Comparison of ENCODE assay signal across 8 mouse cellular contexts in genomic region chr14:55884713-55885113, GRCm38 (mm10). TPM values are rescaled to one million over a fixed set of nuclear protein-coding genes. Genes with fewer than 3 reads are reported as not detected.
A peak's percentile ranks its signal among the peaks of the same experiment; 100 is the strongest.
DNase-seq lines count a peak whose midpoint lies in the region; ATAC-seq and TF ChIP-seq lines count a peak whose summit lies in the region.

Khnyn (plus strand) TSS chr14:55884947.

- peak; percentile 91 for DNase-seq in MEL (ENCODE audit: low read depth, low spot score)
- peak; percentile 95 to 97 for DNase-seq in cerebellum, adult 2 months
- peak; percentile 77 for DNase-seq in forebrain, postnatal 0 days
- peak; percentile 90 to 93 for DNase-seq in heart, postnatal 36 days
- DNase-seq in layer of hippocampus, adult 2 months (ENCODE audit: low spot score in 2 of 2) = peak; percentile 68 to 79
- peak; percentile 88 for DNase-seq in lung, adult 2 months
- DNase-seq in testis, postnatal 14 days (ENCODE audit: low spot score) = peak; percentile 87

- intact Hi-C loops in heart, postnatal 36 days (cut with DNase I) = loop anchor here (2.0 kb wide), 2 partner anchors 14 to 30 kb away; partner anchors contain the start of gene Nynrin

- peaks cover 4% of the 10 kb centered on the region for H3K79me2 ChIP-seq in MEL (ENCODE audit: control insufficient read depth, insufficient read depth, low read length, poor library complexity)

- no peak for TF ChIP-seq RAD21 in MEL (IDR thresholded peaks at IDR 0.05; ENCODE audit: low read depth, low read length)

- peak; percentile 90 for ATAC-seq in forebrain, postnatal 0 days
- peak; percentile 91 for ATAC-seq in neural tube, embryonic 15.5 days (ENCODE audit: low FRiP score)

- TF ChIP-seq CTCF in MEL (IDR thresholded peaks at IDR 0.05 in 2 of 3, conservative IDR thresholded peaks at IDR 0.05 in 1 of 3; ENCODE audit: control insufficient read depth in 1 of 3, insufficient read depth in 1 of 3, low read depth in 2 of 3, low read length in 3 of 3, poor library complexity in 1 of 3, severe bottlenecking in 1 of 3) = no peak
- no peak for TF ChIP-seq CTCF in cerebellum, adult 2 months (IDR thresholded peaks at IDR 0.05; ENCODE audit: borderline replicate concordance, insufficient read depth, low read depth, low read length)
- TF ChIP-seq CTCF in forebrain, postnatal 0 days (IDR thresholded peaks at IDR 0.05; ENCODE audit: low read depth) = no peak
- no peak for TF ChIP-seq CTCF in layer of hippocampus, adult 2 months (conservative IDR thresholded peaks at IDR 0.05)
- TF ChIP-seq CTCF in lung, adult 2 months (IDR thresholded peaks at IDR 0.05; ENCODE audit: insufficient read depth, low read length) = no peak

- H3K9me3 ChIP-seq in MEL (replicated peaks; ENCODE audit: insufficient read depth, low read length) = no peaks in the 10 kb centered on the region
- H3K9me3 ChIP-seq in forebrain, postnatal 0 days (ENCODE audit: low read length) = no peaks in the 10 kb centered on the region
- H3K9me3 ChIP-seq in neural tube, embryonic 15.5 days (replicated peaks) = no peaks in the 10 kb centered on the region

- peaks cover 0 to 10% of the 10 kb centered on the region in 2 experiments; a peak in 3 of 4 replicates for H3K36me3 ChIP-seq in MEL (ENCODE audit: control insufficient read depth in 1 of 2, insufficient read depth in 2 of 2, low read length in 2 of 2)
- H3K36me3 ChIP-seq in forebrain, postnatal 0 days (ENCODE audit: insufficient read depth) = peaks cover 26% of the 10 kb centered on the region
- H3K36me3 ChIP-seq in neural tube, embryonic 15.5 days = peaks cover 31% of the 10 kb centered on the region

- H3K9ac ChIP-seq in MEL (ENCODE audit: control insufficient read depth, low read depth, low read length, poor library complexity, severe bottlenecking) = peak within 1 kb of the TSS; percentile 68
- H3K9ac ChIP-seq in forebrain, postnatal 0 days = peak within 1 kb of the TSS; percentile 87
- H3K9ac ChIP-seq in neural tube, embryonic 15.5 days (replicated peaks) = peak within 1 kb of the TSS; percentile 74

- H3K27ac ChIP-seq in MEL (ENCODE audit: control insufficient read depth, low read depth, low read length) = peak within 1 kb of the TSS; percentile 66
- peak within 1 kb of the TSS; percentile 100 for H3K27ac ChIP-seq in cerebellum, adult 2 months (ENCODE audit: insufficient read depth, low read length)
- H3K27ac ChIP-seq in forebrain, postnatal 0 days (ENCODE audit: low read depth, low read length) = peak within 1 kb of the TSS; percentile 78
- peak within 1 kb of the TSS; percentile 92 for H3K27ac ChIP-seq in layer of hippocampus, adult 2 months
- H3K27ac ChIP-seq in neural tube, embryonic 15.5 days (replicated peaks) = peak within 1 kb of the TSS; percentile 87

- peak within 1 kb of the TSS; percentile 88 for H3K4me2 ChIP-seq in forebrain, postnatal 0 days (ENCODE audit: low read depth)
- peak within 1 kb of the TSS; percentile 83 for H3K4me2 ChIP-seq in neural tube, embryonic 15.5 days

- peaks cover 4 to 29% of the 10 kb centered on the region in 2 experiments for H3K4me1 ChIP-seq in MEL (ENCODE audit: control insufficient read depth in 1 of 2, insufficient read depth in 2 of 2, low read length in 2 of 2)
- peaks cover 25% of the 10 kb centered on the region for H3K4me1 ChIP-seq in cerebellum, adult 2 months (ENCODE audit: control insufficient read depth, insufficient read depth, low read length)
- H3K4me1 ChIP-seq in forebrain, postnatal 0 days (ENCODE audit: insufficient read depth) = peaks cover 10% of the 10 kb centered on the region
- H3K4me1 ChIP-seq in lung, adult 2 months (ENCODE audit: control insufficient read depth, insufficient read depth, low read length) = peaks cover 14% of the 10 kb centered on the region
- H3K4me1 ChIP-seq in neural tube, embryonic 15.5 days = peaks cover 32% of the 10 kb centered on the region

- TF ChIP-seq EP300 in MEL (IDR thresholded peaks at IDR 0.05; ENCODE audit: low read depth in 1 of 2, low read length in 2 of 2) = no peak

- peak in 1 of 2 experiments; percentile 67; a peak in 2 of 4 replicates for TF ChIP-seq POLR2A in MEL (IDR thresholded peaks at IDR 0.05; ENCODE audit: control insufficient read depth in 1 of 2, insufficient read depth in 1 of 2, low read depth in 1 of 2, low read length in 2 of 2, poor library complexity in 1 of 2)
- peak; percentile 73 for TF ChIP-seq POLR2A in cerebellum, adult 2 months (IDR thresholded peaks at IDR 0.05; ENCODE audit: borderline replicate concordance, insufficient read depth, low read length)
- TF ChIP-seq POLR2A in lung, adult 2 months (IDR thresholded peaks at IDR 0.05; ENCODE audit: borderline replicate concordance, extremely low read depth, low read depth, low read length) = peak; percentile 90; the same call in 1 of the 2 replicates

- peak within 1 kb of the TSS; percentile 63 to 90 for H3K4me3 ChIP-seq in MEL (ENCODE audit: control insufficient read depth in 1 of 2, insufficient read depth in 1 of 2, low read depth in 2 of 2, low read length in 2 of 2)
- H3K4me3 ChIP-seq in cerebellum, adult 2 months (replicated peaks; ENCODE audit: insufficient read depth, low read depth, low read length) = peak within 1 kb of the TSS; percentile 96
- peak within 1 kb of the TSS; percentile 80 for H3K4me3 ChIP-seq in forebrain, postnatal 0 days (ENCODE audit: low read depth, low read length)
- peak within 1 kb of the TSS; percentile 77 for H3K4me3 ChIP-seq in layer of hippocampus, adult 2 months
- peak within 1 kb of the TSS; percentile 70 for H3K4me3 ChIP-seq in lung, adult 2 months (replicated peaks; ENCODE audit: extremely low read depth, low read depth, low read length)
- peak within 1 kb of the TSS; percentile 78 for H3K4me3 ChIP-seq in neural tube, embryonic 15.5 days (replicated peaks)

- 0% methylated on average over 30 of the region's 30 CpGs for WGBS in cerebellum, adult 2 months
- WGBS in forebrain, postnatal 0 days = under 1% methylated on average over 27 of the region's 30 CpGs
- under 1% methylated on average over 28 of the region's 30 CpGs for WGBS in lung, adult 2 months
- WGBS in neural tube, embryonic 15.5 days = under 1% methylated on average over 29 of the region's 30 CpGs

- no peaks in the 10 kb centered on the region for H3K27me3 ChIP-seq in MEL (ENCODE audit: control insufficient read depth in 1 of 2, insufficient read depth in 2 of 2, low read length in 2 of 2)
- no peaks in the 10 kb centered on the region for H3K27me3 ChIP-seq in cerebellum, adult 2 months (ENCODE audit: control insufficient read depth, insufficient read depth, low read length)
- no peaks in the 10 kb centered on the region for H3K27me3 ChIP-seq in forebrain, postnatal 0 days (ENCODE audit: insufficient read depth, low read length)
- H3K27me3 ChIP-seq in neural tube, embryonic 15.5 days (replicated peaks) = no peaks in the 10 kb centered on the region

TF ChIP-seq in MEL, 35 proteins besides CTCF, POLR2A, EP300 and RAD21 (continues in another document):
- peak; percentile 56; the same call in 1 of the 2 replicates for TF ChIP-seq MAZ (IDR thresholded peaks at IDR 0.05; ENCODE audit: low read depth, low read length)
- no peak for TF ChIP-seq GABPA (IDR thresholded peaks at IDR 0.05; ENCODE audit: low read depth, low read length)
- TF ChIP-seq ETS1 (IDR thresholded peaks at IDR 0.05; ENCODE audit: low read depth, low read length) = 0 out of 2 replicates have a peak, but pooled peaks have one; percentile 20
- TF ChIP-seq BHLHE40 (IDR thresholded peaks at IDR 0.05; ENCODE audit: borderline replicate concordance, low read depth, low read length) = 0 out of 2 replicates have a peak, but pooled peaks have one; percentile 26
- peak; percentile 84; the same call in 1 of the 2 replicates for TF ChIP-seq UBTF (IDR thresholded peaks at IDR 0.05; ENCODE audit: borderline replicate concordance, insufficient read depth, low read depth, low read length)
- peak; percentile 54; the same call in 1 of the 2 replicates for TF ChIP-seq HCFC1 (IDR thresholded peaks at IDR 0.05; ENCODE audit: low read depth, low read length)
- TF ChIP-seq NELFE (IDR thresholded peaks at IDR 0.05; ENCODE audit: low read depth, low read length) = peak; percentile 54
- 0 out of 2 replicates have a peak, but pooled peaks have one; percentile 18 for TF ChIP-seq NRF1 (IDR thresholded peaks at IDR 0.05; ENCODE audit: insufficient read depth, low read depth, low read length, poor library complexity, severe bottlenecking)
- peak; percentile 69 for TF ChIP-seq ZMIZ1 (IDR thresholded peaks at IDR 0.05; ENCODE audit: low read depth, low read length)
- TF ChIP-seq SIN3A (IDR thresholded peaks at IDR 0.05; ENCODE audit: low read length) = peak; percentile 59
- peak; percentile 75 for TF ChIP-seq TBP (IDR thresholded peaks at IDR 0.05; ENCODE audit: low read depth, low read length)
- no peak for TF ChIP-seq ZNF384 (IDR thresholded peaks at IDR 0.05; ENCODE audit: low read depth, low read length)
- no peak for TF ChIP-seq CHD1 (IDR thresholded peaks at IDR 0.05; ENCODE audit: low read depth, low read length)
- TF ChIP-seq TCF12 (IDR thresholded peaks at IDR 0.05; ENCODE audit: low read depth, low read length) = peak; percentile 43; the same call in 1 of the 2 replicates
- 0 out of 2 replicates have a peak, but pooled peaks have one; percentile 47 for TF ChIP-seq MEF2A (IDR thresholded peaks at IDR 0.05; ENCODE audit: extremely low read depth, insufficient replicate concordance, low read depth, low read length, poor library complexity, severe bottlenecking)
- no peak for TF ChIP-seq POLR2AphosphoS5 (IDR thresholded peaks at IDR 0.05; ENCODE audit: borderline replicate concordance, low read depth, low read length)
- TF ChIP-seq ELF1 (IDR thresholded peaks at IDR 0.05; ENCODE audit: low read depth, low read length) = no peak
- no peak; the same call in 1 of the 2 replicates for TF ChIP-seq CHD2 (IDR thresholded peaks at IDR 0.05; ENCODE audit: low read length)
- no peak for TF ChIP-seq ZKSCAN1 (IDR thresholded peaks at IDR 0.05; ENCODE audit: low read depth, low read length)
- TF ChIP-seq RCOR1 (IDR thresholded peaks at IDR 0.05; ENCODE audit: low read depth, low read length) = peak; percentile 31; the same call in 1 of the 2 replicates
- TF ChIP-seq USF1 (IDR thresholded peaks at IDR 0.05; ENCODE audit: low read depth, low read length) = no peak

RNA-seq across cellular contexts. Expression of gene Khnyn, which starts in this region (rescaled TPM):
- total RNA-seq in MEL (2012; rRNA removed) = 5.2 and 6.0 TPM in 2 replicates
- 10 to 100 TPM in 1 of 2 experiments, not detected in 1; 13.3 TPM for polyA plus RNA-seq in MEL (2012; ENCODE audit: insufficient read depth in 1 of 2, insufficient read length in 2 of 2, low read depth in 1 of 2, low replicate concordance in 2 of 2, missing spikeins in 1 of 2)
- polyA plus RNA-seq in cerebellum, adult 2 months (2012; rRNA removed) = 47.4 and 52.8 TPM in 2 replicates
- 13.6 and 20.0 TPM in 2 replicates for total RNA-seq in forebrain, postnatal 0 days (2014; rRNA removed)
- polyA plus RNA-seq in forebrain, postnatal 0 days (2015; fragmentation: Nextera tagmentation; extraction: Ambion mirVana) = 3.2 and 5.3 TPM in 2 replicates
- 10 to 100 TPM; 13.0 to 14.7 TPM for total RNA-seq in heart, postnatal 36 days (2021)
- total RNA-seq in layer of hippocampus, adult 2 months (2021) = 10 to 100 TPM; 13.2 to 14.7 TPM
- polyA plus RNA-seq in lung, adult 2 months (2012; rRNA removed) = 20.3 and 24.2 TPM in 2 replicates
- polyA plus RNA-seq in neural tube, embryonic 15.5 days (2015; fragmentation: Nextera tagmentation; extraction: Ambion mirVana) = 11.0 and 11.9 TPM in 2 replicates

Comparison
In these comparisons a context has a peak if more than half of its experiments do, and no peak if none do; other contexts are left out.
1. Peak in every context shown above with its lines: DNase-seq, ATAC-seq, H3K4me3 ChIP-seq and H3K27ac ChIP-seq.